11 mouse cellular contexts compared by ENCODE assay signal in the genomic region with DNA sequence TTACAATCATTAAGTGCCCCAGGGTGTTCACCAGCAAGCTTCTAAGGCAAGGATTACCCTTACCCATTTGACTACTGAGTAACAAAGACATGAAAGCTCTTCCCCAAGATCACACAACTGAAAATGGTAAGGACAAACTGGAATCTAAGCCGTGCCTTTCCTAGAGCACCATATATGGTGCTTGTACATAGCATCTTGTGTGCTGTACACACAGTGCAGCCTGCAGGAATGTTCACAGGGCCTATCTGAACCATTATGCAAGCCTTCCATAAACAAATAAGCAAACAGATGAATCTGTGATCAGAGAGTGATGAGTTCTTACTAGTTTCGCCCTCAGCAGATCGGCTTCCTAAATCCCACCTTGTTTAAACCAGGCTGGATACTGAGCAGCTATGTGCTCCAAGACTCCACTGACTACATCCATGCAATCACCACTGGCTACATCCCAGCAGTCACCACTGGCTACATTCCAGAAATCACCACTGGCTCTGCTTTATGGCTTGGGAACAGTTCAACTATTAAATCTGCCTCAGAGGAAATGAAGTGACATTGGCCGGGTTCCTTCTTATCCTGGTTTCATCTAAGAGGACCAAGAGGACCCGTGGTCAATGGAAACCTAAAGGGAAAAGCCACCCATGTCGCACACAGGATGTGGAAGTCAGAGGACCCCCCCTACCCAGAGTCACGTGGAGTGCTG.
DNase-seq lines count a peak whose midpoint lies in the region; ATAC-seq and TF ChIP-seq lines count a peak whose summit lies in the region.
"Had no signal": no experiment of that assay in that cellular context is flagged by ENCODE, and none has a peak within 500 bp of the region (broad histone marks: within the 10 kb centered on the region; RNA-seq: fewer than 3 reads in every experiment).

No protein-coding gene starts in this region.

- WGBS in intestine, embryonic 15.5 days: 67% methylated on average over 7 of the region's 7 CpGs
- 66% methylated on average over 7 of the region's 7 CpGs for WGBS in intestine, postnatal 0 days
- 79% methylated on average over 7 of the region's 7 CpGs for WGBS in thymus, adult 2 months

- H3K36me3 ChIP-seq in intestine, embryonic 15.5 days: no peaks in the 10 kb centered on the region
- no peaks in the 10 kb centered on the region for H3K36me3 ChIP-seq in intestine, postnatal 0 days (ENCODE audit: control insufficient read depth, insufficient read depth)
- H3K36me3 ChIP-seq in thymus, adult 2 months (ENCODE audit: control insufficient read depth, insufficient read depth, low read length): no peaks in the 10 kb centered on the region
- H3K36me3 ChIP-seq: forebrain, embryonic 10.5 days; hindbrain, embryonic 10.5 days had no signal

- no peaks in the 10 kb centered on the region for H3K9me3 ChIP-seq in intestine, embryonic 15.5 days
- no peaks in the 10 kb centered on the region for H3K9me3 ChIP-seq in intestine, postnatal 0 days (ENCODE audit: control insufficient read depth)

- peaks cover 6% of the 10 kb centered on the region; the same call in 1 of the 2 replicates for H3K4me1 ChIP-seq in intestine, embryonic 15.5 days (replicated peaks)
- no peaks in the 10 kb centered on the region for H3K4me1 ChIP-seq in intestine, postnatal 0 days (replicated peaks; ENCODE audit: control insufficient read depth, insufficient read depth, low read length)
- no peaks in the 10 kb centered on the region for H3K4me1 ChIP-seq in thymus, adult 2 months (replicated peaks; ENCODE audit: control insufficient read depth, insufficient read depth, low read length)
- H3K4me1 ChIP-seq: forebrain, embryonic 10.5 days; hindbrain, embryonic 10.5 days had no signal

- H3K4me3 ChIP-seq in intestine, embryonic 15.5 days (replicated peaks): no peak overlapping the region
- H3K4me3 ChIP-seq in intestine, postnatal 0 days (ENCODE audit: low read depth, low read length): no peak overlapping the region
- H3K4me3 ChIP-seq in thymus, adult 2 months (ENCODE audit: control insufficient read depth, insufficient read depth, low read length): no peak overlapping the region
- H3K4me3 ChIP-seq: forebrain, embryonic 10.5 days; hindbrain, embryonic 10.5 days had no signal

- no peaks in the 10 kb centered on the region for H3K27me3 ChIP-seq in intestine, embryonic 15.5 days (replicated peaks)
- no peaks in the 10 kb centered on the region for H3K27me3 ChIP-seq in intestine, postnatal 0 days (replicated peaks; ENCODE audit: control insufficient read depth, insufficient read depth, low read length)
- H3K27me3 ChIP-seq in thymus, adult 2 months (ENCODE audit: control insufficient read depth, insufficient read depth, low read length): no peaks in the 10 kb centered on the region
- H3K27me3 ChIP-seq: CH12.LX had no signal

- peak; percentile 44 for DNase-seq in adrenal gland, postnatal 14 days
- DNase-seq in kidney, adult 18-20 months: peak; percentile 13
- peak; percentile 76 for DNase-seq in lung, postnatal 10 days
- no peak for DNase-seq in thymus, adult 2 months
- DNase-seq in layer of hippocampus, adult 9-11 months: no peak
- DNase-seq in layer of hippocampus, postnatal 36 days: no peak

- peak; percentile 69; the same call in 1 of the 2 replicates for ATAC-seq in intestine, embryonic 15.5 days
- no peak for ATAC-seq in intestine, postnatal 0 days

- no peak overlapping the region for H3K27ac ChIP-seq in intestine, embryonic 15.5 days
- H3K27ac ChIP-seq in intestine, postnatal 0 days (ENCODE audit: low read depth, low read length): no peak overlapping the region
- no peak overlapping the region for H3K27ac ChIP-seq in thymus, adult 2 months (ENCODE audit: control insufficient read depth, insufficient read depth, low read length)
- H3K27ac ChIP-seq: forebrain, embryonic 10.5 days; hindbrain, embryonic 10.5 days had no signal

- no peak for TF ChIP-seq CTCF in intestine, postnatal 0 days (IDR thresholded peaks at IDR 0.05; ENCODE audit: low read depth)
- TF ChIP-seq CTCF in thymus, adult 2 months (IDR thresholded peaks at IDR 0.05; ENCODE audit: borderline replicate concordance, control insufficient read depth, extremely low read depth, insufficient read depth, low read length, poor library complexity): no peak

- TF ChIP-seq POLR2A in thymus, adult 2 months (IDR thresholded peaks at IDR 0.05; ENCODE audit: control insufficient read depth, extremely low read depth, insufficient read depth, low read length, poor library complexity): no peak

- H3K4me2 ChIP-seq in intestine, embryonic 15.5 days (replicated peaks): no peak overlapping the region
- no peak overlapping the region for H3K4me2 ChIP-seq in intestine, postnatal 0 days (replicated peaks; ENCODE audit: low read depth)

- H3K9ac ChIP-seq in intestine, embryonic 15.5 days: no peak overlapping the region
- H3K9ac ChIP-seq in intestine, postnatal 0 days (ENCODE audit: low read depth, low read length): no peak overlapping the region

Comparison
In these comparisons a context has a peak if more than half of its experiments do, and no peak if none do; other contexts are left out.
1. DNase-seq: peak in adrenal gland, postnatal 14 days (single experiment), kidney, adult 18-20 months (single experiment) and lung, postnatal 10 days (single experiment); none in thymus, adult 2 months (single experiment), layer of hippocampus, adult 9-11 months (single experiment) and layer of hippocampus, postnatal 36 days (0 of 2).